Mouse (Mus musculus) heart, postnatal 14 days (tissue): ENCODE results near the gene Gdpd2. TPM values are rescaled to one million over a fixed set of nuclear protein-coding genes. Genes with fewer than 3 reads are reported as not detected.

Source experiments
- DNase-seq, 2 experiments: peaks; one replicate each; pipeline ENCODE4 v3.0.0; 2021 to 2022
- intact Hi-C: fragments of 180-260 bp; cut with DNase I; formaldehyde crosslinking; loops from one replicate; pipeline ENCODE4 v1.15.1; 2025
- long read RNA-seq, 2 experiments: library from polyadenylated mRNA; stranded (forward); transcript quantifications; one replicate each; pipeline ENCODE4 v2.0.0; 2021
- total RNA-seq, 2 experiments: library from RNA; stranded (reverse); gene quantifications; 2 replicates each; pipeline ENCODE4 v1.2.3; 2021

Gdpd2 gene
- under 1 TPM; 0.46 to 0.81 TPM for total RNA-seq
- long read RNA-seq, experiment 1: 0 reads
- long read RNA-seq, experiment 2: 0 reads

- DNase-seq: peak; percentile 9 to 26
- intact Hi-C loops: loop anchor here (5.0 to 10.0 kb wide), 2 partner anchors 55 to 107 kb away; no protein-coding TSS in a partner anchor
Measured at GRCm38 (mm10) chrX:100729665-100730188, at the start of gene Gdpd2. Gene Gdpd2 (plus strand): TSS chrX:100729873.

GRCm38 (mm10) chrX:100686527-100686926 is 43.1 kb upstream of the Gdpd2 start:
- no peak for DNase-seq
- intact Hi-C loops: no loop called here

GRCm38 (mm10) chrX:100687360-100688032 is 42.2 kb upstream of the Gdpd2 start:
- no peak for DNase-seq
- intact Hi-C loops: no loop called here

- intact Hi-C loops: no loop called here
- DNase-seq: no peak
Measured at GRCm38 (mm10) chrX:100688033-100688370, 41.7 kb upstream of the Gdpd2 start.

- intact Hi-C loops: no loop called here
Measured at GRCm38 (mm10) chrX:100696776-100697175, 32.9 kb upstream of the Gdpd2 start.

GRCm38 (mm10) chrX:100708032-100708431 is 21.6 kb upstream of the Gdpd2 start:
- no peak for DNase-seq
- intact Hi-C loops: no loop called here

More at GRCm38 (mm10) chrX:100696776-100697175, 32.9 kb upstream of the Gdpd2 start:
- no peak for DNase-seq

GRCm38 (mm10) chrX:100716173-100716572 is 13.5 kb upstream of the Gdpd2 start:
- DNase-seq: no peak
- intact Hi-C loops: no loop called here

- intact Hi-C loops: no loop called here
- DNase-seq: peak; percentile 50 to 61
Measured at GRCm38 (mm10) chrX:100728947-100729346, 726 bp upstream of the Gdpd2 start.

- intact Hi-C loops: loop anchor here (5.0 to 10.0 kb wide), 2 partner anchors 55 to 108 kb away; no protein-coding TSS in a partner anchor
- no peak for DNase-seq
Measured at GRCm38 (mm10) chrX:100730266-100730665, 593 bp downstream of the Gdpd2 start.

- no peak for DNase-seq
- intact Hi-C loops: loop anchor here (5.0 to 10.0 kb wide), 2 partner anchors 60 to 112 kb away; no protein-coding TSS in a partner anchor
Measured at GRCm38 (mm10) chrX:100734359-100734758, 4.7 kb downstream of the Gdpd2 start.

- intact Hi-C loops: loop anchor here (10.0 kb wide), 1 partner anchor 64 kb away; no protein-coding TSS in a partner anchor
Measured at GRCm38 (mm10) chrX:100738918-100739317, 9.2 kb downstream of the Gdpd2 start.

GRCm38 (mm10) chrX:100739443-100739842 is 9.8 kb downstream of the Gdpd2 start:
- intact Hi-C loops: loop anchor here (10.0 kb wide), 1 partner anchor 65 kb away; no protein-coding TSS in a partner anchor
- no peak for DNase-seq

More at GRCm38 (mm10) chrX:100738918-100739317, 9.2 kb downstream of the Gdpd2 start:
- DNase-seq: peak; percentile 68 to 73

- peak; percentile 14 to 37 for DNase-seq
- intact Hi-C loops: no loop called here
Measured at GRCm38 (mm10) chrX:100740785-100741184, 11.1 kb downstream of the Gdpd2 start.

GRCm38 (mm10) chrX:100741940-100742339 is 12.3 kb downstream of the Gdpd2 start:
- peak; percentile 64 to 78 for DNase-seq
- intact Hi-C loops: no loop called here

- intact Hi-C loops: no loop called here
- DNase-seq: no peak
Measured at GRCm38 (mm10) chrX:100765855-100766254, 36.2 kb downstream of the Gdpd2 start.

GRCm38 (mm10) chrX:100767181-100767884 is 37.7 kb downstream of the Gdpd2 start, which contains the start of gene Dlg3:
Gene Dlg3 (plus strand): TSS chrX:100767722.
- intact Hi-C loops: no loop called here

GRCm38 (mm10) chrX:100767885-100768626 is 38.4 kb downstream of the Gdpd2 start:
- no peak for DNase-seq
- intact Hi-C loops: no loop called here

More at GRCm38 (mm10) chrX:100767181-100767884, 37.7 kb downstream of the Gdpd2 start, which contains the start of gene Dlg3:
- DNase-seq: peak; percentile 9 to 22

- intact Hi-C loops: no loop called here
- DNase-seq: no peak
Measured at GRCm38 (mm10) chrX:100769281-100769680, 39.6 kb downstream of the Gdpd2 start.

GRCm38 (mm10) chrX:100774341-100774811 is 44.7 kb downstream of the Gdpd2 start:
- intact Hi-C loops: loop anchor here (10.0 kb wide), 2 partner anchors 170 to 350 kb away; no protein-coding TSS in a partner anchor
- DNase-seq: peak; percentile 69 to 73

- DNase-seq: no peak
- intact Hi-C loops: loop anchor here (10.0 kb wide), 2 partner anchors 169 to 349 kb away; no protein-coding TSS in a partner anchor
Measured at GRCm38 (mm10) chrX:100775405-100775804, 45.7 kb downstream of the Gdpd2 start.
